Mouse (Mus musculus): ENCODE data around the gene Atp6v1a. TPM values are rescaled to one million over a fixed set of nuclear protein-coding genes. Genes with fewer than 3 reads are reported as not detected.

Atp6v1a gene
- polyA plus RNA-seq, 1 experiment = 18.4 TPM

DNA sequence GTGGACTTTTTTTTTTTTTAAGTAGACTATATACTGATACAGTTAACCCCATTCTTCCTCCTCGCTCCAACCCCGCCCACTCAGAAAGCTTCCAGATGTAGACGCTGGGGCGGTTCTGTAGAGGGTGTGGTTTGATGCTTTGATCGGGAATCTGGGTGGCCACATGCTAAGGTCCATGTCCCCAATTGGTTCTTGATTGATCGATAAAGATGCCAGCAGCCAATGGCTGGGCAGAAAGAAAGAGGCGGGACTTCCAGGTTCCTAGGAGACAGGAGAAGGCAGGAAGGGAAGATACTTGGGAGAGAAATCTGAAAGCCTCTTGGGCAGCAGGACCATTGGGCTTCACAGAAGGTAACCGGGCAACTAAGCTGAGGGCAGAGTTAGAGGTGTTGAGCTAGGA is 83.7 kb downstream of the Atp6v1a start:
- 92% methylated on average over 8 of the region's 8 CpGs for WGBS
- Histone ChIP-seq H3K36me3 (ENCODE audit: control insufficient read depth, insufficient read depth, low read length) (no peaks in the 10 kb centered on the region), H3K27ac (ENCODE audit: control insufficient read depth, insufficient read depth, low read length) (no peak overlapping the region), H3K4me3 (ENCODE audit: control insufficient read depth, insufficient read depth, low read length) (no peak overlapping the region), H3K27me3 (ENCODE audit: control insufficient read depth, insufficient read depth, low read length) (no peaks in the 10 kb centered on the region), H3K4me1 (replicated peaks; ENCODE audit: control insufficient read depth, insufficient read depth, low read length) (no peaks in the 10 kb centered on the region)
- no peak for DNase-seq
- TF ChIP-seq CTCF (IDR thresholded peaks at IDR 0.05; ENCODE audit: borderline replicate concordance, control insufficient read depth, extremely low read depth, insufficient read depth, low read length, poor library complexity) (no peak), POLR2A (IDR thresholded peaks at IDR 0.05; ENCODE audit: control insufficient read depth, extremely low read depth, insufficient read depth, low read length, poor library complexity) (no peak)

DNA sequence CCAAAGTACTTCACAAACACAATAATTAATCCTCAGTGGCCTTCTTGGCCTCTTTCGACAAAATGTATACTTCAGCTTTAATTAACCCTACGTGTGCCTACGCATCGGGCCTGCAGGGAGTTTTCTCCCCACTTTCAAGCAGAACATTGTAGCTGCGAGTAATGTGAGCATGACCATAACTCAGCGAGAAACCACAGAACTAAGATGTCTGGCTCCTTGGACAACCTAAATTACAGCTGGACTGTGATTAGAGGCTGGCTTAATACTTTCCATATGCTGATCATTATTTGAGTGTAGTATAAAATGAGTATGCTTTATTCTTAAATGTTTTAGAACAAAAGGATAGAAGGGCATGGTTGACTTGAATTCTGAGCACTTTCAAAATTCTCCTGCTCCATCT is 86.2 kb downstream of the Atp6v1a start:
- 89% methylated on average over 6 of the region's 6 CpGs for WGBS
- no peaks in the 10 kb centered on the region for H3K4me1 ChIP-seq (replicated peaks; ENCODE audit: control insufficient read depth, insufficient read depth, low read length)
- no peak overlapping the region for H3K27ac ChIP-seq (ENCODE audit: control insufficient read depth, insufficient read depth, low read length)
- no peak overlapping the region for H3K4me3 ChIP-seq (ENCODE audit: control insufficient read depth, insufficient read depth, low read length)
- DNase-seq = no peak
- H3K27me3 ChIP-seq (ENCODE audit: control insufficient read depth, insufficient read depth, low read length) = no peaks in the 10 kb centered on the region
- H3K36me3 ChIP-seq (ENCODE audit: control insufficient read depth, insufficient read depth, low read length) = no peaks in the 10 kb centered on the region
- TF ChIP-seq POLR2A (IDR thresholded peaks at IDR 0.05; ENCODE audit: control insufficient read depth, extremely low read depth, insufficient read depth, low read length, poor library complexity) (no peak), CTCF (IDR thresholded peaks at IDR 0.05; ENCODE audit: borderline replicate concordance, control insufficient read depth, extremely low read depth, insufficient read depth, low read length, poor library complexity) (no peak)

DNA sequence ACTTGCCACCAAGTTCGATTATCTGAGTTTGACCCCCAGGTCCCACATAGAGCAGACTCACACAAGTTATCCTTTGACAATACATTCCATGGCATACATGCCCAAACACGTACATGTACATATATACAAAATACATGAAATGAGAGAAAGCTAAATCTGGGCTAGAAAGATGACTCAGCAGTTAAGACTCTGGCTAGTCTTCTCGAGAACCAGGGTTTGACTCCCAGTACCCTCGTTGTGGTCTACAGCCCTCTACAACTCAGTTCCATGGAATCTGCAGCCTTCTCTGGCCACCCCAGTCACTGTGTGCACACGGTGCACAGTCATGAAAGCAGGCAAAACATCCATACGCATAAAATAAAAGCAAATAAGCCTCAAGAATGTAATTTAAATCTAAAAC is 87.1 kb downstream of the Atp6v1a start:
- Histone ChIP-seq H3K4me1 (replicated peaks; ENCODE audit: control insufficient read depth, insufficient read depth, low read length) (no peaks in the 10 kb centered on the region), H3K36me3 (ENCODE audit: control insufficient read depth, insufficient read depth, low read length) (no peaks in the 10 kb centered on the region), H3K4me3 (ENCODE audit: control insufficient read depth, insufficient read depth, low read length) (no peak overlapping the region), H3K27ac (ENCODE audit: control insufficient read depth, insufficient read depth, low read length) (no peak overlapping the region), H3K27me3 (ENCODE audit: control insufficient read depth, insufficient read depth, low read length) (no peaks in the 10 kb centered on the region)
- DNase-seq = no peak
- 74% methylated on average over 6 of the region's 6 CpGs for WGBS
- TF ChIP-seq POLR2A (IDR thresholded peaks at IDR 0.05; ENCODE audit: control insufficient read depth, extremely low read depth, insufficient read depth, low read length, poor library complexity) (no peak), CTCF (IDR thresholded peaks at IDR 0.05; ENCODE audit: borderline replicate concordance, control insufficient read depth, extremely low read depth, insufficient read depth, low read length, poor library complexity) (no peak)

DNA sequence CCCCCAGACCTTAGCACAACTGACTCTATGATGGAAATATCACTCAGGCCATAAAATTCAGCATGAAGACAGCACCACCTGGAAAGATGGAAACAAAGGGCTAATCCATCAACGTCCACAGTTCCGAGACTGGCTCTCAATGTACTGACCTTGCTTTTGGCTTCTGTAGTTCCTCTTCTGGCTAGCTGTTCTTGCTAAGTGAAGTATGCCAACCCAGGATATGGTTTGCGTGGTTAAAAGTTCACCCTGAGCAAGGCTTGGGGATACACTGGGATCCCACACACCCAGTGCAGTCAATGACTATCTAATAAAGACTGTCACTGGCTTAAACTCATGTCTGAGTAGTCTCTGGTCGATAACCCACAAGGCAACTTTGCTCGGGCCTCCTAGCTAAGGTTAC is 89.4 kb downstream of the Atp6v1a start:
- 44% methylated on average over 5 of the region's 5 CpGs for WGBS
- Histone ChIP-seq H3K36me3 (ENCODE audit: control insufficient read depth, insufficient read depth, low read length) (no peaks in the 10 kb centered on the region), H3K27ac (ENCODE audit: control insufficient read depth, insufficient read depth, low read length) (no peak overlapping the region), H3K27me3 (ENCODE audit: control insufficient read depth, insufficient read depth, low read length) (no peaks in the 10 kb centered on the region), H3K4me3 (ENCODE audit: control insufficient read depth, insufficient read depth, low read length) (no peak overlapping the region), H3K4me1 (replicated peaks; ENCODE audit: control insufficient read depth, insufficient read depth, low read length) (no peaks in the 10 kb centered on the region)
- no peak for DNase-seq
- TF ChIP-seq CTCF (IDR thresholded peaks at IDR 0.05; ENCODE audit: borderline replicate concordance, control insufficient read depth, extremely low read depth, insufficient read depth, low read length, poor library complexity) = no peak
- no peak for TF ChIP-seq POLR2A (IDR thresholded peaks at IDR 0.05; ENCODE audit: control insufficient read depth, extremely low read depth, insufficient read depth, low read length, poor library complexity)

DNA sequence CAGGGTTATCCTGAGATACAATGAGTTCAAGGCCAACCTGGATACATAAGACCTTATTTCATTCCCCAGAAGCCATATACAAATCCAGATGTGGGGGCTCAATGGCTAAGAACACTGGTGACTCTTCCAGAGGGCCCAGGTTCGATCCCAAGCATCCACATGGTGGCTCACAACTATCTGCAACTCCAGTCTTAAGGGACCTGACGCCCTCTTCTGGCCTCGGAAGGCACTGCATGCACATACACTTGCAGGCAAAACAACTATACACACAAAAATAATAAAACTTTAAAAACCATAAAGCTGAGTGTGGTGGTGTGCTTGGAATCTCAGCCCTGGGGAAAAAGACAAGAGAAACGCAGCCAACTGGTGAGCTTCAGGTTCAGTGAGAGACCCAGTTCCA is 100.4 kb downstream of the Atp6v1a start:
- Histone ChIP-seq H3K27me3 (ENCODE audit: control insufficient read depth, insufficient read depth, low read length) (no peaks in the 10 kb centered on the region), H3K4me3 (ENCODE audit: control insufficient read depth, insufficient read depth, low read length) (no peak overlapping the region), H3K27ac (ENCODE audit: control insufficient read depth, insufficient read depth, low read length) (no peak overlapping the region), H3K4me1 (replicated peaks; ENCODE audit: control insufficient read depth, insufficient read depth, low read length) (no peaks in the 10 kb centered on the region), H3K36me3 (ENCODE audit: control insufficient read depth, insufficient read depth, low read length) (no peaks in the 10 kb centered on the region)
- whole genome bisulfite sequencing = 95% methylated on average over 4 of the region's 4 CpGs
- TF ChIP-seq CTCF (IDR thresholded peaks at IDR 0.05; ENCODE audit: borderline replicate concordance, control insufficient read depth, extremely low read depth, insufficient read depth, low read length, poor library complexity) = no peak
- no peak for TF ChIP-seq POLR2A (IDR thresholded peaks at IDR 0.05; ENCODE audit: control insufficient read depth, extremely low read depth, insufficient read depth, low read length, poor library complexity)
- no peak for DNase-seq

Other genes with a start within 250 kb of the Atp6v1a start
- gene Ccdc191, start 249.9 kb downstream of the Atp6v1a start, polyA plus RNA-seq (2012; rRNA removed) = 1.0 and 1.3 TPM in 2 replicates
- gene Qtrt2, start 212.9 kb downstream of the Atp6v1a start, polyA plus RNA-seq (2012; rRNA removed) = 21.3 and 25.7 TPM in 2 replicates
- 1.9 and 2.8 TPM in 2 replicates for gene Zdhhc23, start 159.9 kb downstream of the Atp6v1a start, polyA plus RNA-seq (2012; rRNA removed)
- gene Gramd1c, start 76.4 kb downstream of the Atp6v1a start, polyA plus RNA-seq (2012; rRNA removed) = 0.38 and 0.62 TPM in 2 replicates
- gene Naa50, start 125 bp upstream of the Atp6v1a start, polyA plus RNA-seq (2012; rRNA removed) = 8.7 and 12.9 TPM in 2 replicates
- gene Usf3, start 33.5 kb upstream of the Atp6v1a start, polyA plus RNA-seq (2012; rRNA removed) = 12.7 and 13.6 TPM in 2 replicates
- gene Sidt1, start 193.5 kb upstream of the Atp6v1a start, polyA plus RNA-seq (2012; rRNA removed) = 8.8 and 9.9 TPM in 2 replicates
- gene Spice1, start 207.4 kb upstream of the Atp6v1a start, polyA plus RNA-seq (2012; rRNA removed) = 13.4 TPM in 2 replicates

Data from thymus, adult 2 months (tissue).